Mouse (Mus musculus) G1E (cell line): Measurements from ENCODE around the gene Epn3.

ENCODE experiments used
- CTCF ChIP-seq: IDR thresholded peaks from 2 replicates; pipeline ENCODE4 v1.5.1; 2012; ENCODE audit warnings: low read depth, low read length, inconsistent platforms, mixed read lengths
- POLR2AphosphoS5 ChIP-seq: IDR thresholded peaks from 2 replicates; pipeline ENCODE4 v1.6.1; 2012; ENCODE audit warnings: low read depth, low read length, inconsistent platforms; ENCODE audit not compliant: insufficient replicate concordance
- TAL1 ChIP-seq: conservative IDR thresholded peaks from 2 replicates; pipeline ENCODE4 v1.6.1; 2012; ENCODE audit warnings: low read depth, low read length, inconsistent platforms, mixed read lengths

- TF ChIP-seq TAL1 (no peak), CTCF (no peak), POLR2AphosphoS5 (no peak)
Measured at GRCm38 (mm10) chr11:94546381-94546780, 46.6 kb upstream of the Epn3 start.
